Mouse (Mus musculus) CH12.LX (cell line): ENCODE results near the gene Mrpl51. TPM values are rescaled to one million over a fixed set of nuclear protein-coding genes. Genes with fewer than 3 reads are reported as not detected.
A peak's percentile ranks its signal among the peaks of the same experiment; 100 is the strongest.

Experiments used
- DNase-seq: peaks from one replicate; pipeline ENCODE4 v3.0.0-alpha.2; 2013; ENCODE audit errors: extremely low read depth
- H3K27ac ChIP-seq: 2 replicates; pipeline ENCODE4 v1.5.1; 2012; ENCODE audit warnings: low read depth, mild to moderate bottlenecking, control low read depth, moderate library complexity; ENCODE audit not compliant: insufficient read depth
- H3K27me3 ChIP-seq: replicated peaks from 2 replicates; pipeline ENCODE3; 2012; ENCODE audit warnings: inconsistent platforms
- H3K36me3 ChIP-seq, 2 experiments: replicated peaks in 1 of 2; 2 replicates each; pipeline versions ENCODE3 to v1.6.1; 2012; ENCODE audit warnings: inconsistent platforms in 1 of 2, low read length in 1 of 2, mild to moderate bottlenecking in 1 of 2, mixed read lengths in 1 of 2, moderate library complexity in 1 of 2; ENCODE audit not compliant: control insufficient read depth in 1 of 2, insufficient read depth in 1 of 2
- H3K4me1 ChIP-seq, 2 experiments: 2 replicates each; pipeline ENCODE4 v1.6.1; 2012; ENCODE audit warnings: inconsistent platforms in 1 of 2, moderate library complexity in 1 of 2; ENCODE audit not compliant: insufficient read depth in 2 of 2, control insufficient read depth in 1 of 2
- H3K4me2 ChIP-seq: 2 replicates; pipeline ENCODE4 v1.6.1; 2012; ENCODE audit warnings: low read depth, mild to moderate bottlenecking, control low read depth; ENCODE audit not compliant: poor library complexity, insufficient read depth, severe bottlenecking
- H3K4me3 ChIP-seq, 3 experiments: fragments of 150-350 bp in 1 of 3; sonication (generic) in 1 of 3; replicated peaks in 1 of 3; 2 replicates each; pipeline versions ENCODE3 to v1.5.1; 2011 to 2012; ENCODE audit warnings: low read depth in 2 of 3, low read length in 2 of 3, mild to moderate bottlenecking in 2 of 3, moderate library complexity in 2 of 3, control low read depth in 1 of 3, improper control_type of control experiment in 1 of 3, inconsistent platforms in 1 of 3, mixed read lengths in 1 of 3; ENCODE audit not compliant: poor library complexity in 1 of 3
- H3K79me2 ChIP-seq: replicated peaks from 2 replicates; pipeline ENCODE4 v1.6.1; 2012; ENCODE audit warnings: mild to moderate bottlenecking, moderate library complexity; ENCODE audit not compliant: control insufficient read depth, poor library complexity, insufficient read depth, severe bottlenecking; ENCODE audit errors: extremely low read depth
- H3K9ac ChIP-seq: 2 replicates; pipeline ENCODE4 v1.6.1; 2012; ENCODE audit warnings: low read depth, mild to moderate bottlenecking, control low read depth, moderate library complexity; ENCODE audit not compliant: insufficient read depth
- H3K9me3 ChIP-seq: replicated peaks from 2 replicates; pipeline ENCODE3; 2012; ENCODE audit warnings: low read length, inconsistent platforms, mixed read lengths
- E2F4 ChIP-seq: IDR thresholded peaks from 2 replicates; pipeline ENCODE4 v1.6.1; 2011; ENCODE audit warnings: low read depth, low read length, improper control_type of control experiment; ENCODE audit not compliant: insufficient replicate concordance
- ETS1 ChIP-seq: conservative IDR thresholded peaks from 2 replicates; pipeline ENCODE4 v1.6.1; 2012; ENCODE audit warnings: low read depth, mild to moderate bottlenecking, inconsistent platforms, low read length, improper control_type of control experiment, moderate library complexity
- GABPA ChIP-seq: IDR thresholded peaks from 2 replicates; pipeline ENCODE4 v1.6.1; 2012; ENCODE audit warnings: low read depth, low read length, improper control_type of control experiment, inconsistent platforms; ENCODE audit not compliant: insufficient replicate concordance
- JUN ChIP-seq: IDR thresholded peaks from 2 replicates; pipeline ENCODE4 v1.6.1; 2011; ENCODE audit warnings: low read depth, mild to moderate bottlenecking, low read length, improper control_type of control experiment, moderate library complexity; ENCODE audit not compliant: insufficient read depth
- KAT2A ChIP-seq: IDR thresholded peaks from 2 replicates; pipeline ENCODE4 v1.6.1; 2012; ENCODE audit warnings: low read length, improper control_type of control experiment, inconsistent platforms; ENCODE audit not compliant: insufficient replicate concordance
- MAZ ChIP-seq: IDR thresholded peaks from 2 replicates; pipeline ENCODE4 v1.6.1; 2012; ENCODE audit warnings: low read depth, mild to moderate bottlenecking, inconsistent platforms, low read length, improper control_type of control experiment, moderate library complexity
- MEF2A ChIP-seq: IDR thresholded peaks from 2 replicates; pipeline ENCODE4 v1.6.1; 2014; ENCODE audit warnings: low read depth, mild to moderate bottlenecking, inconsistent platforms, low read length, improper control_type of control experiment, borderline replicate concordance
- MYC ChIP-seq: IDR thresholded peaks from 2 replicates; pipeline ENCODE4 v1.6.1; 2011; ENCODE audit warnings: low read depth, mild to moderate bottlenecking, improper control_type of control experiment, low read length
- NRF1 ChIP-seq: IDR thresholded peaks from 2 replicates; pipeline ENCODE4 v1.6.1; 2014; ENCODE audit warnings: low read depth, mild to moderate bottlenecking, inconsistent platforms, low read length, improper control_type of control experiment, moderate library complexity
- POLR2AphosphoS2 ChIP-seq: IDR thresholded peaks from 2 replicates; pipeline ENCODE4 v1.6.1; 2011; ENCODE audit warnings: low read depth, low read length, improper control_type of control experiment
- RAD21 ChIP-seq: IDR thresholded peaks from 2 replicates; pipeline ENCODE4 v1.6.1; 2011; ENCODE audit warnings: low read depth, mild to moderate bottlenecking, low read length, improper control_type of control experiment, moderate library complexity
- SIN3A ChIP-seq: IDR thresholded peaks from 2 replicates; pipeline ENCODE4 v1.6.1; 2012; ENCODE audit warnings: low read length, improper control_type of control experiment, inconsistent platforms
- SMC3 ChIP-seq: IDR thresholded peaks from 2 replicates; pipeline ENCODE4 v1.6.1; 2011; ENCODE audit warnings: low read depth, low read length, improper control_type of control experiment
- TCF12 ChIP-seq: IDR thresholded peaks from 2 replicates; pipeline ENCODE4 v1.6.1; 2014; ENCODE audit warnings: low read depth, mild to moderate bottlenecking, inconsistent platforms, low read length, improper control_type of control experiment
- ZKSCAN1 ChIP-seq: IDR thresholded peaks from 2 replicates; pipeline ENCODE4 v1.6.1; 2012; ENCODE audit warnings: low read depth, inconsistent platforms, low read length, improper control_type of control experiment, borderline replicate concordance
- ZMIZ1 ChIP-seq: IDR thresholded peaks from 2 replicates; pipeline ENCODE4 v1.6.1; 2012; ENCODE audit warnings: low read depth, mild to moderate bottlenecking, inconsistent platforms, low read length, improper control_type of control experiment
- dilution Hi-C: fragments of 300-500 bp; cut with MboI; formaldehyde crosslinking; loops from 2 replicates; pipeline ENCODE4 v1.14.3; 2020; ENCODE audit warnings: low sequenced_read_pairs; ENCODE audit not compliant: extremely low pct_unique_long_range_greater_than_20kb, extremely low pct_ligation_motif_present
- in situ Hi-C: fragments of 300-500 bp; cut with MboI; formaldehyde crosslinking; loops from 3 replicates; pipeline ENCODE4 v1.14.3; 2019; ENCODE audit warnings: low sequenced_read_pairs, low pct_ligation_motif_present, low pct_unique_long_range_greater_than_20kb, mixed read lengths
- polyA plus RNA-seq: library from polyadenylated mRNA; unstranded; fragments of >175 nt; gene quantifications from 2 replicates; pipeline ENCODE4 v1.2.1, GENCODE M21; 2012; ENCODE audit warnings: low read depth; ENCODE audit not compliant: insufficient read length
- total RNA-seq, 2 experiments: library from RNA; depleted of rRNA; stranded (reverse); fragments of 300-350 nt in 1 of 2; fragments of >200 nt in 1 of 2; gene quantifications; 2 replicates each; pipeline ENCODE4 v1.2.3; 2012 to 2014

Mrpl51 gene
- total and polyA plus RNA-seq, 3 experiments: 120 to 184 (median 161) TPM

DNA sequence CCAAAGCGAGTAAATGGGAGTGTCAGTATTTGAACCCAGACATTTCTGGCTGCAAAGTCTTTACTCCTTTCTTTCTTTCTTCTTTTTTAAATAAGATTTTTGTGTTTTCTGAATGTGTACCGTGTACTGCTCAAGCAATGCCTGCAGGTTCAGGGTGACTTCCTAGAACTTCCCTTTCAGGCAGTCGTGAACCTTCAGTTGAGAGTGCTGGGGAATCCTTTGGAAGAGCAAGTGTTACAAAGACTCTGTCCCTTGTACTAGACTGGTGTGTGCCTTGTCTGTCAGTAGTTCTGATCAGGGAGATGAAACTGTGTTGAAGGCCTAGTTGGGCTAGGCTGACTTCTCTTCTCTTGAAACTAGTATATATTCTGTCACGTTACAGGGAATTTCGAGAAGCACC is 1.2 kb downstream of the Mrpl51 start:
- peaks cover 37% of the 10 kb centered on the region for H3K79me2 ChIP-seq
- TF ChIP-seq RAD21 (no peak), GABPA (no peak), POLR2AphosphoS2 (no peak), SMC3 (no peak), ETS1 (no peak), SIN3A (no peak), KAT2A (no peak), MEF2A (no peak), JUN (no peak), ZKSCAN1 (no peak)
- TF ChIP-seq, all 38 proteins: peak for 0
- dilution Hi-C loops (no loop called here), in situ Hi-C loops (no loop called here)
- Histone ChIP-seq H3K4me1 (peaks cover 0 to 21% of the 10 kb centered on the region in 2 experiments; a peak in 2 of 4 replicates), H3K4me3 (peak overlapping the region; percentile 87 to 95 (median 95)), H3K27ac (peak overlapping the region; percentile 28; the same call in 1 of the 2 replicates), H3K4me2 (peak overlapping the region; percentile 96), H3K36me3 (peaks cover 17 to 40% of the 10 kb centered on the region in 2 experiments), H3K27me3 (no peaks in the 10 kb centered on the region), H3K9ac (peak overlapping the region; percentile 93), H3K9me3 (no peaks in the 10 kb centered on the region)
- DNase-seq: peak; percentile 6

DNA sequence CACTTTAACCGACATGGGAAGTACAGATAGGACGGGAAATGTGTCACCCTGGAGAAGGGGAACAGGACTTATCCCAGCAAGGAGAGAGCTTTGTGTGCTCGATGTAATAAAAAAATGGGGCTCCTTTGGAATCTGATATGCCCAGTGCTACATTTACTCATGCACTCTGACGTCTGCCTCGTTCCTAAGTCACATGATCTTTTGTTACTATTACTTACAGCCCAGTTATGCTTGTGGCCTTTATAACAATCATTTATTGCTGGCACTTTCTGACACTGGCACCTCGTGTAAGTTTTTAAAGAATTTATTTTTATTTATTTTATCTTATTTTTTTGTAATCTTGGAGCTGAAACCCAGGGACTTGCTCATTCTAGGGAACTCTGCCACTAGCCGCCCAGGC is 1.8 kb downstream of the Mrpl51 start:
- Histone ChIP-seq H3K9me3 (no peaks in the 10 kb centered on the region), H3K79me2 (peaks cover 37% of the 10 kb centered on the region), H3K4me3 (no peak overlapping the region), H3K4me1 (peaks cover 0 to 21% of the 10 kb centered on the region in 2 experiments; a peak in 2 of 4 replicates), H3K36me3 (peaks cover 12 to 37% of the 10 kb centered on the region in 2 experiments), H3K9ac (0 out of 2 replicates have a peak overlapping the region, but pooled peaks have one; percentile 28), H3K27me3 (no peaks in the 10 kb centered on the region), H3K27ac (no peak overlapping the region), H3K4me2 (peak overlapping the region; percentile 96)
- DNase-seq: peak; percentile 8
- dilution Hi-C loops (no loop called here), in situ Hi-C loops (no loop called here)
- TF ChIP-seq MAZ (no peak), MYC (no peak), MEF2A (no peak), RAD21 (no peak), TCF12 (no peak), POLR2AphosphoS2 (no peak), ZMIZ1 (no peak), E2F4 (no peak), NRF1 (no peak), GABPA (no peak)
